Mouse (Mus musculus) MEL (cell line): ENCODE data around the gene Acin1.

Experiments
- CTCF ChIP-seq, 3 experiments: IDR thresholded peaks in 2 of 3; conservative IDR thresholded peaks in 1 of 3; 2 replicates each; pipeline ENCODE4 v1.5.1; 2011 to 2012; ENCODE audit warnings: low read length in 3 of 3, low read depth in 2 of 3, mild to moderate bottlenecking in 2 of 3, improper control_type of control experiment in 1 of 3, inconsistent platforms in 1 of 3, mixed read lengths in 1 of 3, moderate library complexity in 1 of 3; ENCODE audit not compliant: control insufficient read depth in 1 of 3, insufficient read depth in 1 of 3, poor library complexity in 1 of 3, severe bottlenecking in 1 of 3
- E2F4 ChIP-seq: IDR thresholded peaks from 2 replicates; pipeline ENCODE4 v1.6.1; 2011; ENCODE audit warnings: low read depth, low read length, improper control_type of control experiment, borderline replicate concordance
- GATA1 ChIP-seq: IDR thresholded peaks from 2 replicates; pipeline ENCODE4 v1.6.1; 2011; ENCODE audit warnings: low read depth, low read length, improper control_type of control experiment
- POLR2A ChIP-seq, 2 experiments: IDR thresholded peaks; 2 replicates each; pipeline ENCODE4 v1.6.1; 2011 to 2012; ENCODE audit warnings: low read length in 2 of 2, mild to moderate bottlenecking in 2 of 2, control low read depth in 1 of 2, improper control_type of control experiment in 1 of 2, low read depth in 1 of 2, moderate library complexity in 1 of 2; ENCODE audit not compliant: control insufficient read depth in 1 of 2, insufficient read depth in 1 of 2, poor library complexity in 1 of 2
- ZNF384 ChIP-seq: IDR thresholded peaks from 2 replicates; pipeline ENCODE4 v1.6.1; 2012; ENCODE audit warnings: low read depth, mild to moderate bottlenecking, inconsistent platforms, low read length, improper control_type of control experiment

GRCm38 (mm10) chr14:54735221-54735620, 48.5 kb upstream of the Acin1 start:
- TF ChIP-seq GATA1: peak; percentile 89
- no peak for TF ChIP-seq E2F4
- no peak for TF ChIP-seq POLR2A (IDR thresholded peaks at IDR 0.05; ENCODE audit: control insufficient read depth in 1 of 2, insufficient read depth in 1 of 2, low read depth in 1 of 2, low read length in 2 of 2, poor library complexity in 1 of 2)
- TF ChIP-seq ZNF384: no peak
- no peak for TF ChIP-seq CTCF (IDR thresholded peaks at IDR 0.05 in 2 of 3, conservative IDR thresholded peaks at IDR 0.05 in 1 of 3; ENCODE audit: control insufficient read depth in 1 of 3, insufficient read depth in 1 of 3, low read depth in 2 of 3, low read length in 3 of 3, poor library complexity in 1 of 3, severe bottlenecking in 1 of 3)
